Mouse (Mus musculus) inflammation-experienced regulatory T-cells, adult 6 months (primary cell): ENCODE measurements around the gene Emg1. TPM values are rescaled to one million over a fixed set of nuclear protein-coding genes. Genes with fewer than 3 reads are reported as not detected.
"Not testable (repeated sequence)": the region's sequence is repeated elsewhere in the genome, so short reads cannot be mapped to it uniquely, and the experiment has no call there.

Experiments
- ATAC-seq: one replicate; pipeline ENCODE4 v1.8.0; 2017
- polyA plus RNA-seq, 3 experiments: library from polyadenylated mRNA; unstranded; fragments of 100-300 nt; shearing (Covaris generic); gene quantifications; one replicate each; pipeline ENCODE4 v1.2.1; 2017

The Emg1 gene
- polyA plus RNA-seq, 3 experiments from 2014 or later = 373 to 490 (median 480) TPM

DNA sequence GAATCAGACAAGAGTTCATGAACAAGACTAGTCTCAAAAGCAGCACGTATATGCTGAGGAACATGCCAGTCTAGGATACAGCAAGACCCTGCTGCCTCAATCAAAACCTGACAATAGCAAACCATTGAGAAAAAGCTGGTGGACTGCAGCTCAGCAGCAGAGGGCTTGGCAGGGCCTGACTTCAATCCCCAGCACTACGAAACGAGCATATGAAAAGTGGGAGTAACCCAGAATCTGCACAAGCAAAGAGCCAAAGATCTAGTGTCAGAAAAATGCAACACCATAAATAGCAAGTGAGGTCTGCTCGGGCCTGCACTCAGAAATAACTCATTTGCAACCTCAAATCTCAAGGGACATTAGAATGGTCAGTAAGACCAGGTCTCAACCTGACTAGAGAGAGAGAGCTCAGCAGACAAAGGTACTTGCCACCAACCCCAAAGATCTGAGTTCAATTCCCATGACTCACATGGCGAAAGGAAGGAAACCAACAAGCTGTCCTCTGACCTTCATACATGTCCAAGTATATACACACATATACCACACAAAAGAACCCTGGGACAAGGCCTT lies 5.8 kb downstream of the Emg1 start:
- no peak for ATAC-seq

DNA sequence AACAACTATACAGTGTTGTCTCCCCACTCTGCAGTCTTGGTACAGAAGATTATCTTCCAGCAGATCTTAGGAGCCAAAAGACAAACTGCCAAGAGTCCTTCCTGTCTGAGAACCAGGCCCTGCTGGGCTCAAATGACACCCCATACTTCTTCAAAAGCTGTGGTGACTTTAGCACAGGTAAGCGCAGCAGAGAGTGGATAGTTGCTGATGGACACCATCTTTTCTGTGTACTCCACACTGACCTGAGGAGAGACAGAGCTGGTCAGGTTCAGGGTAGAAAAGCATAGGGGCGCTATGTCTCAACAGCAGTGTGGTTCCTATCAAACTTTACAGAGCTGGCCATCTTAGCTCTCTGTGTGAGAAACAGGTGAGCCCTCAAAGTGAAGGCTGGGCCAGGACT lies 7.6 kb downstream of the Emg1 start:
- ATAC-seq = no peak

DNA sequence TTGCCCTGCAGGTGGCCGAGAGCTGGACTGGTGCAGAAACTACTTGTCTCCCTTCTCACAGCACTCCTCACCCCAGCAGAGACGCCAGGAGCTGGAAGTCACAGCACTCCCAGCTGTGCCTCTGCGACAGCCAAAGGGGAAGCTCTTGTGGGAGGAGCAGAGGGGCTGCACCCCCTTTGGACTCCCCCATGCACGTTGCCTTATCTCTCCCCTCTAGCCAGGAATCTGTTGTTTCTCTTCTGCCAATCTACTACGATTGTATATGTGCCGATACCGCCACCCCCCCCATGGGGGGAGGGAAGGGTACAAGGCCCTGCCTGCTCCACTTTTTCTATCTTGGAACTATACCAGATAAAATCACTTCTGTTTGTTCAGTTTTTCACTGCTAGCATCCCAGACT lies 8.2 kb downstream of the Emg1 start:
- ATAC-seq = no peak

DNA sequence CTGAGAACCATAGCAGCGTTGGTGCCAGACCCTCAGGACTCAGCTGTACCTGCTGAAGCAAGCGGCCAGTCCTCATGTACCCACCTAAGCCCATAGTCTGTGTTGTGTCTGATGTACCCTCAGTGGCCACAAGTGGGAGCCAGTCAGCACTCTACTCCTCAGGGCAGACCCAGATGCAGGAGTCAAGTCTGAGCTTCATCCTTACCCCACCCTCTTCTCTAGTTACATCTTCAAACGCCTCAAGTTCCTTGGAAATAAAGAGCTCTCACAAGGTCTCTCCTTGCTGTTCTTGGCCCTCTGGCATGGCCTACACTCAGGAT lies 9.2 kb downstream of the Emg1 start:
- peak; percentile 88 for ATAC-seq

DNA sequence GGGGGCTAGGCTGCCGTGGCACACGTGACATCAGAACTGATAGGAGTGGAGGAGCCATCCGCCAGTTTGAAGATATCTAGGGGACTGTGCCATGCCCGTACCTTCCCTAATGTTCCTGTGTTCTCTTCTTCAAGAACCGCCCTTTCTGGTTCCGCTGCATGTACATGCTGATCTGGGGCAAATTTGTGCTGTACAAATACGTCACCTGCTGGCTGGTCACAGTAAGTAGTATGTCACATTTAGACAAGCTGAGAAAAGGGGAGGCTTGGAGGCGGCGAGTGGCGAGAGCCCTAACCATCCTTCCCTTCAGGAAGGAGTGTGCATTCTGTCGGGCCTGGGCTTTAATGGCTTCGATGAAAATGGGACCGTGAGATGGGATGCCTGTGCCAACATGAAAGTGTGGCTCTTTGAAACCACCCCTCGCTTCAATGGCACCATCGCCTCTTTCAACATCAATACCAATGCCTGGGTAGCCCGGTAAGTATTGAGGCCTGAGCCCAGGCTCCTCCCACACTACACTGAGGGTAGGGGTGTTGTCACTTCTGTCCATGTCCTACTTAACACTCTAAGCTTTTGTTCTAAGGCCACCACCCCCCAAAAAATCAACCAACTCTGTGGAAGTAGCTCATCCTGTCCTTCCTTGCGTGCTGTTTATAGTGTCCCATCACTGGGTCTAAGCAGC lies 9.7 kb downstream of the Emg1 start:
- no peak for ATAC-seq

DNA sequence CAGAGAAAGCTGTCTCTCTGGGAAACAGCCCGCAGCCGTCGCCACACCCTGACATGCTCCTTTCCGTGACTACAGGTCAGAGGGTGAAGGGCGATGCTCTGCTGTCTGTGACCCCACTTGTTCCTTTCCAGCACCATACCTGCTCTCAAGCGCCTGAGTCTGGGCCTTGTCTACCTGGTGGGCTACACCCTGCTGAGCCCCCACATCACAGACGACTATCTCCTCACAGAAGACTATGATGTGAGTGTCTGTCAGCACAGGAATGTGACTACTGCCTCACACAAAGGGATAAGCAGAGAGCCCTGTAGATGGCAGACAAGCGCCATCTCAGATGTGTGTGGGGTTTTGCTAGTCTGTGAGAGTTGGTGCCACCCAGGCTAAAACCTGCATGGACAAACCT lies 10.6 kb downstream of the Emg1 start:
- ATAC-seq = no peak

DNA sequence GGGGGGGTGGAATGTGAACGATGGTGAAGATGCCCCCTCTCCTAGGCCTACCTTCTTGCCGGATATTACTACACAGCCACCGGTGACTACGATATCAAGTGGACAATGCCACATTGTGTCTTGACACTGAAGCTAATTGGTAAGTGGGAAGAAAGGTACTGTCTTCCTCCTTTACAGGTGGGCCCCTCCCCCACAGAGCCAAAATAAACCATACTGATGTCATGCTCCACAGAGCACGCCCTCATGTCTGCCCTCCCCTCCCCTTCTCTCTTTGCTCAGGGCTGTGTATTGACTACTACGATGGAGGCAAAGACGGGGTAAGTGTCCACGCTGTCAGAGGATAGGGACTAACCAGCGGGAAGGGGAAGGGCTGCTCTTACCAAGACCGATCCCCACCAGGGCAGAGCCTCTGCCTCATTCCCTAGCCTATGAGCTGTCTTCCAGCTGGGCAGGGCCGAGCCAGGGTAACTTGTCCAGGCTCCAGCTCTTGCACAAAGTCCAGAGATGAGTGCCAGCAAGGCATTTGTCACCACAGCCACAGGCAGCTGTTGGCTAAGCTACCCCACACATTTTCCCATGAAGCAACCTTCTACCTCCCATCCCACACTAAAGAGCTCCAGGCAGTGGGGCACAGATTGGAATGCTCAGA lies 11.9 kb downstream of the Emg1 start:
- no peak for ATAC-seq

DNA sequence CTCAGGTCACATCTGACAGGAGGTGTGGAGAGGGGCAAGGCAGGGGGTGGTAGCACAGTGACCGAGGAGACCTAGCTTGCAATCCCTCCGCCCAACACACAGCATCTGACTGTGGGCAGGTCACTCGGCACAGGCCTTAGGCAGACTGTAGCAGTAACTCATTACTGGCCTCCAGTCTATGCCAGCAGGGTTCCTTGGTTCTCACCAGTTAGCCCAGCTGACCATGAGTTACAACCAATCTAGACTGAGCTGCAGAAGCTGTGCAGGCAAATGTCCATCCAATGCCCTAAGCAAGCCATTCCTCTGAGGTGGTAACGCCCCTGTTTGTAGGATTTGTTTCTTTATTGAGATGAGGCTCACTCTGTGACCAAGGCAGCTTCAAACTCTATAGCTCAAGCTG lies 12.6 kb downstream of the Emg1 start:
- ATAC-seq = no peak

DNA sequence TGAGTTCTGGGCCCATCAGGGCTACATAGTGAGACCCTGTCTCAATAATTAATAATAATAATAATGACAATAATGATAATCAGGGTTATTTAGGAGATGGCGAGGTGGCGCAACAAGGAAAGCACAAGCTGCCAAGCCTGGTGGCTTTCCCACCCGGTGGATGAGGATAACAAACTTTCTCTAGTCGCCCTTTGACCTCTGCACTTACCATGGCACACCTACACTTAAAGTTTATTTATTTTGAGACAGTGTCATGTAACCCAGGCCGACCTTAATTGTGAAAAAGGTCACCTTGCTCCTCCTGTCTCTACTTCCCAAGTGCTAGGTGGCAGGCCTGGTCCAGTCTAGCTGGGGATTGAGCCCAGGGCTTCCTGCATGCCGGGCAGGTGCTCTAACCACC lies 13.2 kb downstream of the Emg1 start:
- ATAC-seq = no peak

DNA sequence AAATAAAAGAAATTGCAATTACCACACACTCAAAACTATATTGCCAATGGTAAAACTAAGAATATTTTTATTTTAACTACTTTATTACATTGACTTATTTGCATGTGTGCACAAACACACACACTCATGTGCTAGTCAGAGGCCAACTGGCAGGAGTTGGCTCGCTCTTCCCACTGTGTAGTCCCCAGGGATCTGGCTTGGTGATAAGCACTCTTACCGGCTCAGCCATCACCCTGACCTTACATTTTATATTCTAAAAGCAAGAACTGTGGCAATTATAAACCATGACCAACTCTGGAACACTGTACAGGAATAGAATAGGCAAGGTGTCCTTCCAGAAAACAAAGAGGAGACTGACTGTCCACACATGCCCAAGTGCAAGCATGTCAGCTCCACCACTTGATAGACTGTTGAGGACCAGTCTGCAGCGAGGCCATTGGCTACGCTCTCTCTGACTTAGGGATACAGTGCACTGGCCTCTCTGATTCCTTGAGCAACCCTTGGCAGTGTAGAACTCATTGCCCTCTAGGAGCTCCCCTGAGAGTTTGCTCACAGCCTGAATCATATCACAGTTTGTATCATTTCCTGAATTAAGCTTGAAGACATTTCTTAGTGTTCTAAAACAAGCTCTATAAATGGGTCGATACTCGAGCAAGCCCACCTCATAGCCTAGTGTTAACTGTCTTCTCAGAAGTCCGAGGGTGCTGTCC lies 15.4 kb downstream of the Emg1 start:
- no peak for ATAC-seq

DNA sequence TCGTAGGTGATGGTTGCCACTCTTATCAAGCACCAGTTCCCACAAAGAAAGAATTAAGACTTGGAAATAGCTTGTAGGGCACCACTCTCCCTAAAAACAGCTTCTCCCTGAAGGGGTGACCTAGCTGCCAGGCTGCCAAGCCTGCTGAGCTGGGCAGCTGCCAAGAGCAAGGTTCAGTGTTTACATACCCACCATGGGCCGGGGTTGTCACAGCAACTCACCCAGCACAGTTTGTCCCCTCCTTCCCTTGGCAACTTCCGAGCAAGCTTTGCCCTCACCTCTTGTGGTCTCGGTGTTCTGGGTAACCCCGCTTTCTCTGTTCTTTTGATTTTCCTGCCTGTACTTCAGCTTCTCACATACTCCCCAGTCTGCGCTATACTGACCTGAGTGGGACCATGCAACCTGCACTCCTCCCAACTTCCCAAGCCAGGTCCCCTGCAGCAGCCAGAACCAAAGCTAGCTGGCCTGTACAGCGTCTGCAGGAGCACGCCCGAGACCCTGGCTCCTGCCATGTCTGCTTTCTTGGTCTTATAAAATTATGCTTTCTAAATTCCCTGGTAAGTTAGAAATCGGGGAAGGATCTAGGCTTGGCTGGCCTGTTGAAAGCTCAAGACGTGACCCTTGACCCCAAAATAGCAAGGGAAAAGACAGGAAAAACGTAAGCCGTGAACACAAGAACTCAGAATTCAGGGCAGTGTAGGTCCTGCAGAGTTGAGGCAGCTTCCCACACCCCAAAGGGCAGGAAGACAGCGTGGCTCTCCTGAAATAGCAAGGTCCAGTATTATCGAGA lies 17.6 kb downstream of the Emg1 start:
- peak; percentile 41 for ATAC-seq

DNA sequence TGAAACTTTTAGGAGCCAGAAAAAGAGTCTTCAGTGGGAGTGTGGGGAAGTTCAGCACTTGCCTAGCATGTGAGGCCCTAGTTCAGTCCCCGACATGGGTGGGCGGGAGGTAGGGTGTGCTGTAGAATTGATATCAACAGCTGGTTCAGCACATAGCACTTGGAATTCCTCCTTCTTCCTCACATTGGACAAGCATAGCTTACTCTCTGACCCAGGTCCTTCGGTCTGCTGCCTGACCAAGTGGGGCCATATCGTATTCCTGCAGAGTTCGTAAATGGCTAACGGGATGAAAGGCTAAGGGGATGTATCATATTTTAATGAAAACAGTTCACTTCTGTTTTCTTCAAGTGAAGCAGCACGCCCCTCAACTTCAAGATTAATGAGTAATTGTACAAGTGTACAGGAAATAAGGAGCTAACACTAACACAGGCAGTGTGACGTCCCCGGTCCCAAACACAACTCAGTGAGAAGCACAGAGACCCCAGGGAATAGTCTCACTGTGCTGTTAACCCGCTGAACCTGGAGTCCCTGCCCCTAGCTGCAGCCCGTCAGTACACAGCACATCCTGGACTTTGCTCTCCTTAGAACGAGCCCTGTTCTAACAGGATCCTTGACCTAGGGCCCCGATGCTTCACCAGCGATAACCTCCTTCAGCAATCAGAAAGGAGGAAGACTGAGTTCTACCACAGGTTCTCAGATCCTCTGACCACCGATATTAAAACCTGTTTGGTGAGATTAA lies 18.6 kb downstream of the Emg1 start:
- ATAC-seq = no peak

DNA sequence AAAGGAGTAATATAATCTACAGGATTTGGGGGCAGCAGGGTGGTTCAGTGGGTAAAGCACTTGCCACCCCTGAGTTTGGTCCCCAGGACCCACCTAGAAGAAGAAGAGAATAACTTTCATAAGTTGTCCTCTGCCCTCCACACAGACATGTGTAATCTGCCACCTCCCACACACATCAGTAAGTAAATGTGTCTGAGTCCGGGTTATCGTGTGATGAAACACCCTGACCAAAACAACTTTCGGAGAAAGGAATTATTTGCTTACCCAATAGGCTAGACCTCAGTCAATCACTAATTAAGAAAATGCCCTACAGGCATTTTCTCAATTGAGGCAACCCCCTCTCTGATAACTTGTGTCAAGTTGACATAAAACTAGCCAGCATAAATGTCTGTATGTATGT lies 21.5 kb downstream of the Emg1 start:
- no peak for ATAC-seq

DNA sequence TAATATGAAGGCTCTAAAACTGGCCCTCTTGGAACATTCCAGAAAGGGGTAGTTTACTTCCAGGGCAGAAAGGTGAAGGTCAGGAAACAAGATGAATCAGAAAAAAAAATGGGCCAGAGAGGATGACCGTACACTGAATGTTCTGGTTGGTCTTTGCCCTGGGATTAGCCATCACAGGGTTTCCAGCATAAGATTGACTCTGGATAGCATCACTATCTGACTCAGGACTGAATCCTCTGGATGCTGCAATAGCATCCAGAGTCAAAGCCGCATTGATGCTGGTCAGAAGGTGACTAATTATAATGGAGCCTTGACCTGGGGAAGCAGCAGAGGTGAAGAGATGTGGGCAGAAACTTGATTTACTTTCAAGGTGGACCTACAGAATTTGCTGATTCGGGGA lies 23.0 kb downstream of the Emg1 start:
- no peak for ATAC-seq

DNA sequence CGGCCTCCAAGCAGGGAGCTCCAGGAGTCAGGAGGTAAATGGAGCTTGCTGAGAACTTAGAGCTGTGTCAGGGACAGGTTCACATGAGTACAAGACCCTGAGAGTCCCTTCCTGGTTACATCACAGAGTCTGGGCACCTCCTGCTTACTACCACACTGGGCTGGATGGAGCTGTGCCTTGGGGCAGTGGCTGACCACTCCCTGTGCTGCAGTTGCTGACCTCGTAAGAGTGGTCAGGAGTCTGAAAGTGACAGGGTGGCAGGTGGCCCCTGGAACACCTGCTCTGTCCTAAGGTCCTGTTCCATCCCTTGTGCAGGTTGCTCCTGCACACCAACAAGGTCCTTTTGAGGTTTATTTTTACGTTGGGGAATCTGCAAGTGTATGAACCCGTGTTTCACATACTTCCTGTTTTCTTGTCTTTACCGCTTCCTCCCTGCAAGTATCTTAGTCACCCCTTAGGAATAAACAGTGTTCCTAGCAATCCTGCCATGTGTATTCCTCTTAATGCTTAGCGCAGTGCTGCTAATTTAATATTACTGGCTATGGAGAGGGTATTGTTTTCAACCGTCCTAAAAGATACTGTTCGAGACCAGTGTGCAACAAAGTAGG lies 23.7 kb downstream of the Emg1 start:
- ATAC-seq = no peak

DNA sequence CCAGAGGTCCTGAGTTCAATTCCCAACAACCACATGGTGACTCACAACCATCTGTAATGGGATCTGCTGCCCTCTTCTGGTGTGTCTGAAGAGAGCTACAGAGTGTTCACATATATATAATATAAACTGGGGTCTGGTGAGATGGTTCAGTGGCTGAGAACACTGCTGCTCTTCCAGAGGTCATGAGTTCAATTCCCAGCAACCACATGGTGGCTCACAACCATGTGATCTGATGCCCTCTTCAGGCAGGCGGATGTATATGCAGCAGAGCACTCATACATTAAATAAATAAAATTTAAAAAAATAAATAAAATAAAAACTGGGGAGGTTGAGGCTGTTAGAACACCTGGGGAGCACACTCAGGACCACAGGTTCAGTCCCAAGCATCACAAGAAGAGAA lies 25.3 kb downstream of the Emg1 start:
- not testable (repeated sequence) for ATAC-seq

DNA sequence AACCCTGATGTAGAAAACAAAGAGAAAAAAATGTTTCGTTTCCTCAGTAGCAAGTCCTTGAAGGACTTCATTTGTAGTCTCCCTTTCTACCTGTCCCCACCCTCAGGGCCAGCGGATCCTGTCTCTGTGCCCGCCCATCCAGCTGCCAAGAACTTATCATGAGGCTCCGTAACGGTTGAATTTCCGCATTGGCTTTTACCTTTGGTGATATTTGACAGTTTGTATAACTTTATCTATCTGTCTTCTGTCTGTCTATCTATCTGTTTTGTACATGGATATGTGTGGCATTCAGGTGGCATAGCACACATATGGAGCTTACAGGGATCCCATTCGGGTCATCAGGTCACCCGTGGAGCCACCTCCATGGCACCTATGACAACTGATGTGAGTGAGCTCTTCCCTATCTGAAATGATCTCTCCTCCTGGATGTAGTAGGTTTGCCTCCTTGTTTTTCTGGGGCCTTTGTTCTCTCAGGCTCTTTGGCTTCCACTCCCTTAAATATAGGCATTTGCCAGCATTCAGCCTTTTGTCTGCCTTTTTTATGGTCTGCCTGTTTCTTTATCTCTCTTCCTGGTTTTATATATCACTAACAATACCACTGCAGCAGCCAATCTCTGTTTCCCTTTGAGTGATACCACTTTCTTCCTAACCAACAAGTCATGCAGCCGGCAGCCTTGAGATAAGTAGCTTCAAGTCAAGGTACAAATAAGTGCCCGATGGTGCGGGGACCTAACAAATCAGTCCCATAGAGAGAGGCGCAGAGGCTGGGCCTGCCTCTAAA lies 26.2 kb downstream of the Emg1 start:
- ATAC-seq = no peak

DNA sequence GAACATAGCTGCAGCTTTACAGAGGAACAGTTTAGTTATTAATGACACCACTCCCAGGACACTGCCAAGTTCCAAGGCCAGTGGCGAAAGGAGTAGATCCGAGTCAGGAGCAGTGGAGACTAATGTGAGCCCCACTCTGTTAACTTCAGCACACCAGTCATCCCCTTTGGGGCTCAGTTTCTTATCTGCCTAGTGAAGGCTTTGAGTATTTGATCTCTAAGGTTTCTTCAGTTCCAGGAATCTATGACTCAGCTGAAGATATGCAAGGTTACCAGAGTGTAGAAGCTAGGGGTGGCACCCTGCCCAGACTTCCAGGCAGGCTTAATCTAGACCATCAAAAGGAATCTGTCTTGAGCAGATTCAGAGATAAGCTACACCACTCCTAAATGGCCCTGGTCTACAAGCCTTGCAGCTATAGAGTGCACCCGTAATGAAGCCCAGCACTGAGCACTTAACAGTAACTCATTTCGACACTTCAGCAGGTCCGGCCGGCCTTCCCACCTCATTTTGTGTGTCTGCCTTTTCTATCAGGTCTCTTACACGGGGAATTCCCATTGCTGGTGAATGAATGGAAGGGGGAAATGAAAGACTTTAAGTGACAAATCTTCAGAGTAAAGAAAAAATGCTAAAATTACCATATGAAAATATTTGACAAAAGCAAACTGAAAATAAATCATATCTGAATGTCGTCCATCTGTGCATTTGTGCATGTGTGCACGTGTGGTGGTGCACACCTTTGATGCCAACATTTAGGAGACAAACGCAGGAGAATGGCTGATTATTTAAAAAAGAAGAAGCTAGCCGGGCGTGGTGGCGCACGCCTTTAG lies 28.2 kb downstream of the Emg1 start:
- ATAC-seq = peak; percentile 56

DNA sequence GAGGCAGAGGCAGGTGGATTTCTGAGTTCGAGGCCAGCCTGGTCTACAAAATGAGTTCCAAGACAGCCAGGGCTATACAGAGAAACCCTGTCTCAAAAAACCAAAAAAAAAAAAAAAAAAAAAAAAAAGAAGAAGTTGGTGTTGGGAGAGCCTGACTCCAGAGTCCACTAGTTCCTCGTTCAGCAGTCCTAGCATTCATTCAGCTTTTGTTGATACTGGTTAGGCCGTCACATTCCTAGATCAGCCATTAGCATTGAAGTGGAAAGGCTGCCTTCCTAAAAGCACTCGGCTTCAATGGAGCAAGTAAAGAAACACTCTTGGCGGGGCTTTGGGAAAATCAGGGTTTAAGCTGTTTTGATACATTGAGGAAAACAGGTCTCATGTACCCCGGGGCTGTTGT lies 29.7 kb downstream of the Emg1 start:
- not testable (repeated sequence) for ATAC-seq

DNA sequence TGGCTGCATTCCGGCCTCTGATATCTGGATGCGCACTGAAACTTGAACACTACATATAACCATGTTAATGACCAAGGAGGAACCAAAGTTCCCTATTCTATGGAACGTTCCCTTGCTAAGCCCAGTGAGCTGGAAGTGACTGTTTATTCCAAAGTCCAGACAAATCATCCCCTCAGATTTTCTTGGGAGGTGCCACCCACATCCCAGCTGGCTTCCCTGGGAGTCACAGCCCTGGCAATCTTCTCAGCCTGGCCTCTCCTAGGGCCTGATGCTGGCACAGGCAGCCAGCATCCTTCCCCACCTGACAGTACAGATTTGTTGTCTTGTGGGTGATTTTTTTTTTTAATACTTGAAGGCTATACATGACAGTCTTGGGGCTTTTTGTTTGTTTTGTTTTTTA lies 32.5 kb downstream of the Emg1 start:
- ATAC-seq = no peak
